Comparison of ENCODE assay signal across 8 mouse cellular contexts in the genomic region with DNA sequence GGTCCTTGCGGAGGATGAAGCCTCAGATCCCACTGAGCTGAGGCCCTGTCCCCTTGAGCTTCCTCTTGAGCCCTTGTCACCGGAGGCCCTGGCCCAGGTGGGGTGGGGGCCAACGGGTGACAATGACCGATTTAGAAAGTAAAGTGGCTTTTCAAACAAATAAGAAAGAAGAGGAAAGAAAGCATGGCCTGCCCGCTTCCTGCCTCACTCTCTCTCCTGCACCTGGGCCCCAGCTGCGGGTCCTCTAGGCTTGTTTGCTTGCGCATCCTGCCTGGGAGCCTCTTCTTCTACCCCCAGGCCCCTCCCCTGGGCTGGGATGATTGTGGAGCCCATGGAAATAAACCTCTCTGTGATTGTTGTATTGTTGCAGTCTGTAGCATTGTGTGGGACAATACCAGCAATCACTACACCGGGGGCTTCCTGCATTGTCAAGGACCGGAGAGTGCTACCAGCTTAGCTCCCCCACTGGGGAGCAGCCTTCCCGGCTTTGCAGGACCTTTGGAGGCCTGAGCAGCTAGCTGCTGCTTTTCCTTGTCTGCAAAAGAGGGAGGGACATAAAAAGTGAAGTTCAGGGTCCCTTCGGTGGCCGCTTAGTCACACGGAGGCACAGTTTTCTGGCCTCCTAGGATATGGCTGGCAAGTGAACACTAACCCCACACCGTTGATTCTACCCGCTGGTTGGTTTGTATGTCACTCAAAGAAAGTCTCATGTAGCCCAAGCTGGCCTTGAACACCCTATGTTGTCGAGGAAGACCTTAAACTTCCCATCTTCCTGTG. TPM values are rescaled to one million over a fixed set of nuclear protein-coding genes. Genes with fewer than 3 reads are reported as not detected.
A peak's percentile ranks its signal among the peaks of the same experiment; 100 is the strongest.
DNase-seq lines count a peak whose midpoint lies in the region; ATAC-seq lines count a peak whose summit lies in the region.

No protein-coding gene starts in this region.

- no peak overlapping the region for H3K4me3 ChIP-seq in neural tube, embryonic 12.5 days

- H3K36me3 ChIP-seq in neural tube, embryonic 12.5 days, result no peaks in the 10 kb centered on the region

- H3K9me3 ChIP-seq in neural tube, embryonic 12.5 days, result no peaks in the 10 kb centered on the region

- no peak overlapping the region for H3K27ac ChIP-seq in neural tube, embryonic 12.5 days

- 0 out of 2 replicates have a peak overlapping the region, but pooled peaks have one; percentile 0 for H3K9ac ChIP-seq in neural tube, embryonic 12.5 days

- H3K4me1 ChIP-seq in neural tube, embryonic 12.5 days, result peaks cover 8% of the 10 kb centered on the region

- ATAC-seq in neural tube, embryonic 12.5 days (ENCODE audit: low FRiP score, low read depth), result no peak

- DNase-seq in heart, adult 11 months, result peak; percentile 93
- DNase-seq in heart, adult 8-10 months (ENCODE audit: low spot score), result no peak
- DNase-seq in neural tube, embryonic 10.5 days (ENCODE audit: extremely low spot score, low spot score), result no peak
- DNase-seq in lung, postnatal 10 days, result peak; percentile 50
- peak; percentile 88 to 94 for DNase-seq in thymus, postnatal 36 days
- DNase-seq in layer of hippocampus, postnatal 25 days (ENCODE audit: extremely low spot score in 1 of 2, low spot score in 1 of 2), result no peak
- no peak for DNase-seq in layer of hippocampus, adult 11-12 months (ENCODE audit: low spot score)

- no peak overlapping the region for H3K4me2 ChIP-seq in neural tube, embryonic 12.5 days (replicated peaks)

- WGBS in neural tube, embryonic 12.5 days, result 32% methylated on average over 16 of the region's 16 CpGs

- no peaks in the 10 kb centered on the region for H3K27me3 ChIP-seq in neural tube, embryonic 12.5 days (replicated peaks)

RNA-seq across cellular contexts. Expression of gene Rpl11, which starts 35.9 kb away (rescaled TPM):
- total RNA-seq in heart, adult 8-10 months (2022), result 100 to 1,000 TPM; 238 to 318 (median 274) TPM
- polyA plus RNA-seq in neural tube, embryonic 12.5 days (2016; fragmentation: Nextera tagmentation; extraction: Ambion mirVana), result 293 and 294 TPM in 2 replicates
- 100 to 1,000 TPM; 262 to 319 TPM for total RNA-seq in layer of hippocampus, postnatal 25 days (2021)

RNA-seq across cellular contexts. Expression of gene Id3, which starts 54.1 kb away (rescaled TPM):
- total RNA-seq in heart, adult 8-10 months (2022), result 10 to 100 TPM; 41.4 to 71.3 (median 61.6) TPM
- polyA plus RNA-seq in neural tube, embryonic 12.5 days (2016; fragmentation: Nextera tagmentation; extraction: Ambion mirVana), result 325 and 330 TPM in 2 replicates
- 10 to 100 TPM; 51.7 to 62.5 TPM for total RNA-seq in layer of hippocampus, postnatal 25 days (2021)

Comparison
In these comparisons a context has a peak if more than half of its experiments do, and no peak if none do; other contexts are left out.
1. DNase-seq: peak in heart, adult 11 months (single experiment), lung, postnatal 10 days (single experiment) and thymus, postnatal 36 days (2 of 2); none in heart, adult 8-10 months (single experiment), neural tube, embryonic 10.5 days (single experiment), layer of hippocampus, postnatal 25 days (0 of 2) and layer of hippocampus, adult 11-12 months (single experiment).